Mouse (Mus musculus): ENCODE data around the gene Farsa. TPM values are rescaled to one million over a fixed set of nuclear protein-coding genes. Genes with fewer than 3 reads are reported as not detected.

The Farsa gene
- polyA plus RNA-seq, 1 experiment, result 104 TPM

DNA sequence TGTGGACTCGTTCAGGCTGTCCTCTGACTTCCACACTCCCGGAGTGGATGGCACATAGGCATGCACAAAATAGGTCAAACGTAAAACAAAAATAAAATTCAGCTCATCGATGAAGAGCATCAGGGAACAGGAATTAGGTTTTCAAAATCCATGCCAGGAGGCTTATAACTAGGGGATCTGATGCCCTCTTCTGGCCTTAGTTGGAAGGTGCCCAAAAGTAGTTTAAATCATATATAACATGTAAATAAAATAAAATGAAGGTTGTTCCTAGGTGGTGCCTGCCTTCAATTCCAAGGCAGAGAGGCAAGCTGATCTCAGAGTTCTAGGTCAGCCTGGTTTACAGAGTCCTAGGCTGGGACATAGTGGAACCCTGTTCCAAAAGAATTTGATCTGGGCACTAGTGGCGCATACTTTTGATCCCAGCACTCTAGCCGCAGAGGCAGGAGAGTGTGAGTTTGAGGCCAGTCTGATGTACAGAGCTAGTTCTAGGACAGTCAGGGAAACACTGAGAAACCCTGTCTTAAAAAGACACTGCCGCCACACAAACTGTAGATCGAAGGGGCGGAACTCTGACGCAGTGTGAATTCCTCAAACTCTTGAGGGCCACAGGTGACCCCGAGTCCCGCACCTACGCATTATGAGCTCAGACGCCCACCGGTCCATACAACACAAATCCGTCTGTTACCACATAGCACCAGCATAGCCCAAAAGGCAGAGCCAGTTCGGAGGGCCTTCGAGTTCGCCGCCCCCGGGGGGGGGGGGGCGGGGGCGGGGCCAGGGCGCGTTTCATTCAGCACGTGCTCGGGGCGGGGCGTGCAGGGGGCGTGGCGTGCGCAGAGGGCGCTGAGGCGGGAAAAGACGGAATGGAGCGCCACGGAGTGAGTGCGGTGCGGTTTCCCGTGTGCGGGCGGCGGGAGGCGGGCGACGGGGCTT, 14.9 kb downstream of the Farsa start, which contains the start of gene Syce2:
TSS of gene Syce2 (plus strand) at position 736 of the 933 bp plus-strand sequence.
- Histone ChIP-seq H3K36me3 (ENCODE audit: control insufficient read depth, insufficient read depth) (peaks cover 34% of the 10 kb centered on the region), H3K79me3 (ENCODE audit: low read depth) (no peaks in the 10 kb centered on the region), H3ac (ENCODE audit: control insufficient read depth, insufficient read length, low read depth) (no peak within 1 kb of the TSS), H3K4me3 (ENCODE audit: insufficient read depth, poor library complexity, severe bottlenecking) (no peak within 1 kb of the TSS), H3K27me3 (ENCODE audit: control insufficient read depth, insufficient read depth, insufficient read length) (no peaks in the 10 kb centered on the region), H3K79me2 (ENCODE audit: control insufficient read depth, insufficient read depth) (no peaks in the 10 kb centered on the region)
- no peak for TF ChIP-seq CTCF (IDR thresholded peaks at IDR 0.05; ENCODE audit: control insufficient read depth, insufficient read depth, insufficient read length)

DNA sequence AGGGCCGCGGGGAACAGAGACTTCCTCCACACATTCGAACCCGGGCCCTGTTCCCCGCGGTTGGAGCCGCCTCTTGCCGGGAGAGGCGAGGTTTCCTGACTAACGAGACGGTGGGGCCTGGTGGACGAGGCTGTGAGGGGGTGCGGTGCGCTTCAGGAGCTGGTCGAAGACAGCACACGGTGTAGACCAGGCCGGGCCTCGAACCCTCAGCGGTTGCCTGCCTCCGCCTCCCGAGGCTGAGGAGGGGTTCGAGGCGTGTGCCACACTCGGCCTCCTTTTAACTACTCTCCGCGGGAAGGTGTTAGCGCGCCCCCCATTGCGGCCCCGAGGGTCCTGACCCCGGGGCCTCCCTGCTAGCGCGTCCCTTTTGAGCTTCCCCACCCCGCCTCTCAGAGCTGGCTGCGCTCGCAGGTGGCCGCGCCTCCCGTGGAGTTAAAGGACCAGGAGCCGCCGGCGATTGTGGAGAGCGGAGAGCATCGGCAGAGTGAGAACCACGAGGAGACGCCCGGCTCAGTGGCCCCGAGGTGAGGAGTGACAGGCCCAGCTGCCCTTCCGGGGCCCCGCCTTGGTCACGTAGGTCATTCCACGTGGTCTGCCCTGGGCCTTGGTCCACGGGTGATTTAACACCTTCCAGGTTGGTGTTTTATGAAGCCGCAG, 15.6 kb downstream of the Farsa start:
- TF ChIP-seq USF1 (IDR thresholded peaks at IDR 0.05; ENCODE audit: low read depth) (no peak), FOSL1 (IDR thresholded peaks at IDR 0.05; ENCODE audit: insufficient read depth, low read length, poor library complexity, severe bottlenecking) (no peak), MAX (IDR thresholded peaks at IDR 0.05) (no peak), CTCF (IDR thresholded peaks at IDR 0.05; ENCODE audit: control insufficient read depth, insufficient read depth, insufficient read length) (no peak), MYOD1 (IDR thresholded peaks at IDR 0.05; ENCODE audit: control insufficient read depth, insufficient read length, low read depth) (no peak), MYOG (IDR thresholded peaks at IDR 0.05; ENCODE audit: control insufficient read depth, extremely low read depth, insufficient read length) (no peak), CEBPB (IDR thresholded peaks at IDR 0.05; ENCODE audit: low read depth) (no peak)

DNA sequence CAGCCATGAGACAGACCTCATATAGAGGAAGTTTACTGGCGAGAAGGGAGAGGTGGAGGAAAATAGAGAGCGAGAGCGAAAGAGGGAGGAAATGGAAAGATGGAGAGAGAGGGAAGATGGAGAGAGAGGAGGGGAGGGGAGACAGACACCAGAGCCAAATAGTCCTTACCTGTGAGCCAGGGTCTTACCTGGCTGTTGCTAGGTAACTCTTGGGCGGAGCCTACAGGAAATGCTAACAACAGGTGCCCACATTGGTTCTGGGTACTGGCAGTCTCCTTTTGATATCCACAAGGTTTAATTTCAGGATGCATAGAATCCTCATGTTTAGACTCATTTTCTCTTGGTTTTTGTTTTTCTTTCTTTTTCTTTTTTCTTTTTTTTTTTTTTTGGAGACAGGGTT, 16.2 kb downstream of the Farsa start:
- Histone ChIP-seq H3ac (ENCODE audit: control insufficient read depth, insufficient read length, low read depth) (no peak overlapping the region), H3K36me3 (ENCODE audit: control insufficient read depth, insufficient read depth) (peaks cover 21% of the 10 kb centered on the region), H3K4me3 (ENCODE audit: insufficient read depth, poor library complexity, severe bottlenecking) (no peak overlapping the region), H3K27me3 (ENCODE audit: control insufficient read depth, insufficient read depth, insufficient read length) (no peaks in the 10 kb centered on the region), H3K79me3 (ENCODE audit: low read depth) (no peaks in the 10 kb centered on the region), H3K79me2 (ENCODE audit: control insufficient read depth, insufficient read depth) (no peaks in the 10 kb centered on the region)
- no peak for TF ChIP-seq CTCF (IDR thresholded peaks at IDR 0.05; ENCODE audit: control insufficient read depth, insufficient read depth, insufficient read length)
- TF ChIP-seq USF1 (IDR thresholded peaks at IDR 0.05; ENCODE audit: low read depth), result no peak
- TF ChIP-seq CEBPB (IDR thresholded peaks at IDR 0.05; ENCODE audit: low read depth), result no peak
- TF ChIP-seq FOSL1 (IDR thresholded peaks at IDR 0.05; ENCODE audit: insufficient read depth, low read length, poor library complexity, severe bottlenecking), result no peak
- no peak for TF ChIP-seq MYOG (IDR thresholded peaks at IDR 0.05; ENCODE audit: control insufficient read depth, extremely low read depth, insufficient read length)
- no peak for TF ChIP-seq MYOD1 (IDR thresholded peaks at IDR 0.05; ENCODE audit: control insufficient read depth, insufficient read length, low read depth)
- no peak for TF ChIP-seq MAX (IDR thresholded peaks at IDR 0.05)

More for the DNA sequence above, 15.6 kb downstream of the Farsa start:
- Histone ChIP-seq H3K4me3 (ENCODE audit: insufficient read depth, poor library complexity, severe bottlenecking) (no peak overlapping the region), H3K79me3 (ENCODE audit: low read depth) (no peaks in the 10 kb centered on the region), H3ac (ENCODE audit: control insufficient read depth, insufficient read length, low read depth) (no peak overlapping the region), H3K36me3 (ENCODE audit: control insufficient read depth, insufficient read depth) (peaks cover 27% of the 10 kb centered on the region), H3K27me3 (ENCODE audit: control insufficient read depth, insufficient read depth, insufficient read length) (no peaks in the 10 kb centered on the region), H3K79me2 (ENCODE audit: control insufficient read depth, insufficient read depth) (no peaks in the 10 kb centered on the region)

DNA sequence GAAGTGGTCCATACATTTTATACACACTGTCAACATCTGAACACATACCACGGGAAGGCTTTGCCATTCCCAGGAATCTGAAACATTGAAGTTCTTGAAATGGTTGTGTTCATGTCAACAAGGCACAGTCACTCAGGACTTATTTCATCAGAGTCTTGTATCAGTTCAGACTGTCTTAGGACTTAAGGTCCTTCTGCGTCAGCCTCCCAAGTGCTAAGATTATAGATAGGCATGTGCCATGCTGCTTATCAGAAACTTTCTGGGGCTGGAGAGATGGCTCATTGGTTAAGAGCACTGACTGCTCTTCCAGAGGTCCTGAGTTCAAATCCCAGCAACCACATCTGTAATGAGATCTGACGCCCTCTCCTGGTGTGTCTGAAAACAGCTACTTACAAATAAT, 17.6 kb downstream of the Farsa start:
- Histone ChIP-seq H3K79me2 (ENCODE audit: control insufficient read depth, insufficient read depth) (no peaks in the 10 kb centered on the region), H3ac (ENCODE audit: control insufficient read depth, insufficient read length, low read depth) (no peak overlapping the region), H3K27me3 (ENCODE audit: control insufficient read depth, insufficient read depth, insufficient read length) (no peaks in the 10 kb centered on the region), H3K36me3 (ENCODE audit: control insufficient read depth, insufficient read depth) (peaks cover 9% of the 10 kb centered on the region), H3K79me3 (ENCODE audit: low read depth) (no peaks in the 10 kb centered on the region), H3K4me3 (ENCODE audit: insufficient read depth, poor library complexity, severe bottlenecking) (no peak overlapping the region)
- TF ChIP-seq FOSL1 (IDR thresholded peaks at IDR 0.05; ENCODE audit: insufficient read depth, low read length, poor library complexity, severe bottlenecking) (no peak), MYOG (IDR thresholded peaks at IDR 0.05; ENCODE audit: control insufficient read depth, extremely low read depth, insufficient read length) (no peak), MYOD1 (IDR thresholded peaks at IDR 0.05; ENCODE audit: control insufficient read depth, insufficient read length, low read depth) (no peak), MAX (IDR thresholded peaks at IDR 0.05) (no peak), USF1 (IDR thresholded peaks at IDR 0.05; ENCODE audit: low read depth) (no peak), CTCF (IDR thresholded peaks at IDR 0.05; ENCODE audit: control insufficient read depth, insufficient read depth, insufficient read length) (no peak)

DNA sequence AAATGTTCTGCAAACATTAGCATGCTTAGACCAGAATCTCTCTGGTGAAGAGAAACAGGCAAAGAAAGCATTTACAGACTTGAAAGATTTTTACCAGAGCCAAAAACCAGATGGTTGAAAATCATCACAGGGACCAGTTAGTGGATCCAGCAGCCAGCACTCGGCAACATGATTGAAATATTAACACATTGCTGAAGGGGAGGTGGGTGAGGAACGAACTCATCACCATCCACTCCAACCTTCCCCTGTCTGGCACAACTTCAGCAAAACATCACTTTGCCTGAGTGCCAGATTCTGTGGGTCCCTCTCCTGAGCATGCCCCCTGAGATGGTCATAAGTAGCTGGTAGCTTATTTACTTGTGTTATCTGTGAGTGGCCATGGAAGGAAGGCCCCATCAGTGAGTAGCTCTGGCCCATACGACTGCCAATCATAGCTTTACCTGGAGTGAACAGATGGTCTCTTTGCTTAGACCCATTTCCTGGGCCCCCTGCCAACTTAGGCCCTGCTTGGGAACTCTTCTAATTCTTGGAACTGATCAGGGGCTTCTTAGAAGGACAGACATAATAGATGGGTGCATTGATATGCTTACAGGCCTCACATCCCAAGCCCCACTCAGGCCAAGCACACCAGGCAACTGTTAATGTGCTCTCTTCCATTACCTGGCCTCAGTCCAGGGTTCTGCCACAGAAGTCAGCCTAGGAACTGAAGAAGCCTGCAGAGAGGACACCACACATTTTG, 20.7 kb downstream of the Farsa start:
- Histone ChIP-seq H3K79me3 (ENCODE audit: low read depth) (no peaks in the 10 kb centered on the region), H3K36me3 (ENCODE audit: control insufficient read depth, insufficient read depth) (no peaks in the 10 kb centered on the region), H3ac (ENCODE audit: control insufficient read depth, insufficient read length, low read depth) (no peak overlapping the region), H3K79me2 (ENCODE audit: control insufficient read depth, insufficient read depth) (no peaks in the 10 kb centered on the region), H3K4me3 (ENCODE audit: insufficient read depth, poor library complexity, severe bottlenecking) (no peak overlapping the region), H3K27me3 (ENCODE audit: control insufficient read depth, insufficient read depth, insufficient read length) (no peaks in the 10 kb centered on the region)
- no peak for TF ChIP-seq CEBPB (IDR thresholded peaks at IDR 0.05; ENCODE audit: low read depth)
